Mouse (Mus musculus): ENCODE measurements around the gene Ephb1. TPM values are rescaled to one million over a fixed set of nuclear protein-coding genes. Genes with fewer than 3 reads are reported as not detected.

Ephb1 gene
- total and polyA plus RNA-seq, 2 experiments, result under 0.01 to 0.05 TPM

DNA sequence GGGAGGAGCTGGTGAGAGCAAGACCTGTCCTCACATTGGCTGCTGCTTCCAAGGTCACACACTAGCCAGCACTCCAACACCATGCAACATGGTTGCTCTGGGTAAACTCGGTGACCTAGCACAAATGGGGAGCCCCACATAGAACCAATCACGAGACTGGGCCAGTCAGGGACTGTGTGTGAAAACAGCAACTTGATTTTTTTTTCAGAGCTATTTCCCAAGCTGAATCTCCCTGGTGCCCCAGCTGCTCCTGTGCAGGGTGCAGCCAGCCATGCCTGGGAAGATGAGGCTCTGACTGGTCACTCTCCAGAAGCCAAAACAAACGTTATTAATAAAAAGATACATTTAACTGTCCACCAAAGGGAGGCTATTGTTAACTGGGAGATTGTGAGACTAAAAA is 173.2 kb downstream of the Ephb1 start:
- TF ChIP-seq CTCF (IDR thresholded peaks at IDR 0.05; ENCODE audit: low read depth, low read length) (no peak), POLR2A (IDR thresholded peaks at IDR 0.05; ENCODE audit: extremely low read depth, insufficient read depth, low read length) (no peak)
- H3K4me1 ChIP-seq (ENCODE audit: control insufficient read depth, insufficient read depth, low read length), result no peaks in the 10 kb centered on the region
- H3K36me3 ChIP-seq (ENCODE audit: control insufficient read depth, insufficient read depth, low read length), result no peaks in the 10 kb centered on the region
- no peak overlapping the region for H3K4me3 ChIP-seq (ENCODE audit: insufficient read depth, low read depth, low read length)
- DNase-seq (ENCODE audit: extremely low read depth, low read depth, low spot score), result no peak
- WGBS, result 34% methylated on average over 3 of the region's 3 CpGs
- H3K9ac ChIP-seq (ENCODE audit: low read depth, low read length), result no peak overlapping the region
- no peak overlapping the region for H3K27ac ChIP-seq (replicated peaks; ENCODE audit: insufficient read depth, low read depth, low read length)
- no peaks in the 10 kb centered on the region for H3K27me3 ChIP-seq (ENCODE audit: control insufficient read depth, insufficient read depth, low read length)
- no peaks in the 10 kb centered on the region for H3K79me2 ChIP-seq (ENCODE audit: control insufficient read depth, insufficient read depth, low read length)

DNA sequence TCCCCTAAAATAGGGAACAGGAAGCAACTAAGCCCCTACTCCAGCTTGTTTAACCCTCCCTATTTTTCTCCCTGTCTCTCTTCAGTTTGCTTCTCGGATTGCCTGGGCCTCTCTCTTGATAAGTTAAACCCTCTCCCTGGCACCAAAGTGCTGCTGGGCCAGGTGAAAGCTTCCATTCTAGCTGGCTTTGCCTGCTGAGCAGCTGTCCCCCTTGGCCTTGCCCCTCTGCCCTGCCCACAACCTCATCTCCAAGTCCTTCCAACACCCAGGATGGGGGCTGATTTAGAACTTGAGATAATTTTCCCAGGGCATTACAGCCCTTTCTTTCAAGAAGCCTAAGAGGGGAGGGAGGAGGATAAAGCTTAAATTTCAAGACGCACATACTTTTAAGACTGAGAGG is 174.0 kb downstream of the Ephb1 start:
- WGBS, result 64% methylated on average over 2 of the region's 2 CpGs
- H3K4me1 ChIP-seq (ENCODE audit: control insufficient read depth, insufficient read depth, low read length), result no peaks in the 10 kb centered on the region
- no peak overlapping the region for H3K9ac ChIP-seq (ENCODE audit: low read depth, low read length)
- TF ChIP-seq CTCF (IDR thresholded peaks at IDR 0.05; ENCODE audit: low read depth, low read length) (no peak), POLR2A (IDR thresholded peaks at IDR 0.05; ENCODE audit: extremely low read depth, insufficient read depth, low read length) (no peak)
- no peaks in the 10 kb centered on the region for H3K79me2 ChIP-seq (ENCODE audit: control insufficient read depth, insufficient read depth, low read length)
- H3K4me3 ChIP-seq (ENCODE audit: insufficient read depth, low read depth, low read length), result no peak overlapping the region
- no peak for DNase-seq (ENCODE audit: extremely low read depth, low read depth, low spot score)
- no peaks in the 10 kb centered on the region for H3K36me3 ChIP-seq (ENCODE audit: control insufficient read depth, insufficient read depth, low read length)
- no peak overlapping the region for H3K27ac ChIP-seq (replicated peaks; ENCODE audit: insufficient read depth, low read depth, low read length)
- no peaks in the 10 kb centered on the region for H3K27me3 ChIP-seq (ENCODE audit: control insufficient read depth, insufficient read depth, low read length)

DNA sequence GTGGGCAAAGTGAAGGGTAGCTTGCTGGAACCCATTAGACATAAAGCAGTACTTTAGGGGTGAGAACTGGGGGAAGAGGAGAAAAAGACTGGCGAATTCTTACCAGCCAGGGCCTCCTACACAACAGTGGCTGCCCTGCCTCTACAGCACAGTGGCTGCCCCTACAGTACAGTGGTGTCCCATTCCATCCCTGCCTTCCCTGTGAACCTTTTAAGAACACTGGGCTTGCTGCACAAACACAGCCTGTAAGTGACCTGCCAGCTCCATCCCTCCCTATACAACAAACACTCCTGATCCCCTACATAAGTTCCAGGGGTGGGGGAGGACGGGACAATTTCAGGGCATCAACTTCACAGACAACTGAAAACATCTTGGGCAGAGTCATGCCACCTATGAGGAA is 174.4 kb downstream of the Ephb1 start:
- Histone ChIP-seq H3K36me3 (ENCODE audit: control insufficient read depth, insufficient read depth, low read length) (no peaks in the 10 kb centered on the region), H3K27me3 (ENCODE audit: control insufficient read depth, insufficient read depth, low read length) (no peaks in the 10 kb centered on the region), H3K79me2 (ENCODE audit: control insufficient read depth, insufficient read depth, low read length) (no peaks in the 10 kb centered on the region), H3K9ac (ENCODE audit: low read depth, low read length) (no peak overlapping the region), H3K27ac (replicated peaks; ENCODE audit: insufficient read depth, low read depth, low read length) (no peak overlapping the region), H3K4me3 (ENCODE audit: insufficient read depth, low read depth, low read length) (no peak overlapping the region), H3K4me1 (ENCODE audit: control insufficient read depth, insufficient read depth, low read length) (no peaks in the 10 kb centered on the region)
- no peak for DNase-seq (ENCODE audit: extremely low read depth, low read depth, low spot score)
- WGBS, result 71% methylated on average over 2 of the region's 2 CpGs
- TF ChIP-seq POLR2A (IDR thresholded peaks at IDR 0.05; ENCODE audit: extremely low read depth, insufficient read depth, low read length) (no peak), CTCF (IDR thresholded peaks at IDR 0.05; ENCODE audit: low read depth, low read length) (no peak)

DNA sequence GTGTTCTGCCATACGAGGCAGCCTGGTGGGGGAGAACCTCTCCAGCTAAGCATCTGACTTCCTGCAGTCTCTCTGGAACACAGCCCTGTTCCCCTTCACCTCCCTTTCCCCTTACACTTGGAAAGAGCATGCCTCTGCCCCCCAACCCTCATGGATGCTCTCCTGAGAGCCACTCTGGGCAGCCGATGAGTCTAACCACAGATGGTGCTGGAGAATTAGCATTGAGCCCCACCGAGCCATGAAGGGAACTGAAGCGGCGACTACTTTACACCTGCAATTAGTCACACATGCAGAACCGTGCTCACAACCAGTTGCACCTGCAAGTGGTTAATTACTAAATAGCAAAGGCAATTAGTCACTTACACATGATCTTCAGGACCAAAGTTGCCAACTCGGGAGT is 184.8 kb downstream of the Ephb1 start:
- Histone ChIP-seq H3K36me3 (ENCODE audit: control insufficient read depth, insufficient read depth, low read length) (no peaks in the 10 kb centered on the region), H3K9ac (ENCODE audit: low read depth, low read length) (no peak overlapping the region), H3K79me2 (ENCODE audit: control insufficient read depth, insufficient read depth, low read length) (no peaks in the 10 kb centered on the region), H3K27me3 (ENCODE audit: control insufficient read depth, insufficient read depth, low read length) (no peaks in the 10 kb centered on the region), H3K4me3 (ENCODE audit: insufficient read depth, low read depth, low read length) (no peak overlapping the region), H3K27ac (replicated peaks; ENCODE audit: insufficient read depth, low read depth, low read length) (no peak overlapping the region), H3K4me1 (ENCODE audit: control insufficient read depth, insufficient read depth, low read length) (no peaks in the 10 kb centered on the region)
- DNase-seq (ENCODE audit: extremely low read depth, low read depth, low spot score), result no peak
- 76% methylated on average over 7 of the region's 7 CpGs for WGBS
- TF ChIP-seq CTCF (IDR thresholded peaks at IDR 0.05; ENCODE audit: low read depth, low read length) (no peak), POLR2A (IDR thresholded peaks at IDR 0.05; ENCODE audit: extremely low read depth, insufficient read depth, low read length) (no peak)

DNA sequence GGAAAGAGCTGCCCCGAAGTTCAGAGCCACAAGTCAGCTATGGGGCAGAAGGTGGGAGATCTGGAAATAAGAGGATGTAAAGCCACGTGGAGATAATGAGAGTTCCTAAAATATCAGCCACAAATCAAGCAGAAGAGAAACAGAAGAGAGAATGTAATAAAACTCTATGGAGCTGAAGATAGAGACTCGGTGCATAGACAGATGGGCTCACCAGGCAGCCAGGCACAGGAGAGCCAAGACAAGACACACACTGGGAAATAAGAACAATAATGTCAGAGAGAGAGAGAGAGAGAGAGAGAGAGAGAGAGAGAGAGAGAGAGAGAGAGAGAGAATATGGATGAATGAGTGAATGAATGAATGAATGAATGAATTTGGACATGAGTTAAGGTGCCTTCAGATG is 198.6 kb downstream of the Ephb1 start:
- no peak for TF ChIP-seq CTCF (IDR thresholded peaks at IDR 0.05; ENCODE audit: low read depth, low read length)
- TF ChIP-seq POLR2A (IDR thresholded peaks at IDR 0.05; ENCODE audit: extremely low read depth, insufficient read depth, low read length), result no peak
- H3K27me3 ChIP-seq (ENCODE audit: control insufficient read depth, insufficient read depth, low read length), result no peaks in the 10 kb centered on the region
- H3K36me3 ChIP-seq (ENCODE audit: control insufficient read depth, insufficient read depth, low read length), result no peaks in the 10 kb centered on the region
- no peak overlapping the region for H3K27ac ChIP-seq (replicated peaks; ENCODE audit: insufficient read depth, low read depth, low read length)
- WGBS, result 80% methylated on average over 3 of the region's 3 CpGs
- no peak for DNase-seq (ENCODE audit: extremely low read depth, low read depth, low spot score)
- H3K4me1 ChIP-seq (ENCODE audit: control insufficient read depth, insufficient read depth, low read length), result no peaks in the 10 kb centered on the region
- H3K4me3 ChIP-seq (ENCODE audit: insufficient read depth, low read depth, low read length), result no peak overlapping the region
- no peaks in the 10 kb centered on the region for H3K79me2 ChIP-seq (ENCODE audit: control insufficient read depth, insufficient read depth, low read length)
- H3K9ac ChIP-seq (ENCODE audit: low read depth, low read length), result no peak overlapping the region

DNA sequence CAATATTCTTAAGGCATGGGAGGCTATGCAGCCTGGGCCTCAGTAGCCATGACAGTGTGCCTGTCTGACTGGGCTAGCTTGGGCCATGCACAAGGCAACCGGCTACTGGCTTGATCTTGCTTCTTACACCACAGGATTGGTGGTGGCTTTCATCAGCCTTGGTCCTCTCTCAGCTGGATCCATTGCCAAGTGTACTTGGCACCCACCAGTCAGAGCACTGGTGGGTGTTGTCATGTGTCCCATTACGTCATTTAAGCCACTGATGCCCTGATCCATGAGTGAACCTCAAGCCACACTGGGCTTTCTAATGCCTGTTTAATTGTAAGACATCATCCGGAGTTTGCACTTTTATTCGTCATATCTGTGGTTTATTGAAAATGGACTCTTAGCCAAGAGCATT is 215.3 kb downstream of the Ephb1 start:
- no peaks in the 10 kb centered on the region for H3K27me3 ChIP-seq (ENCODE audit: control insufficient read depth, insufficient read depth, low read length)
- WGBS, result 84% methylated on average over 4 of the region's 4 CpGs
- no peak overlapping the region for H3K4me3 ChIP-seq (ENCODE audit: insufficient read depth, low read depth, low read length)
- no peak overlapping the region for H3K27ac ChIP-seq (replicated peaks; ENCODE audit: insufficient read depth, low read depth, low read length)
- TF ChIP-seq CTCF (IDR thresholded peaks at IDR 0.05; ENCODE audit: low read depth, low read length) (no peak), POLR2A (IDR thresholded peaks at IDR 0.05; ENCODE audit: extremely low read depth, insufficient read depth, low read length) (no peak)
- no peaks in the 10 kb centered on the region for H3K36me3 ChIP-seq (ENCODE audit: control insufficient read depth, insufficient read depth, low read length)
- DNase-seq (ENCODE audit: extremely low read depth, low read depth, low spot score), result no peak
- no peak overlapping the region for H3K9ac ChIP-seq (ENCODE audit: low read depth, low read length)
- H3K79me2 ChIP-seq (ENCODE audit: control insufficient read depth, insufficient read depth, low read length), result no peaks in the 10 kb centered on the region
- H3K4me1 ChIP-seq (ENCODE audit: control insufficient read depth, insufficient read depth, low read length), result no peaks in the 10 kb centered on the region
